Mouse (Mus musculus) CH12.LX (cell line): ENCODE measurements around the gene Wdr37.

ENCODE experiments used
- POLR2A ChIP-seq: IDR thresholded peaks from 2 replicates; pipeline ENCODE4 v1.6.1; 2011; ENCODE audit warnings: low read depth, mild to moderate bottlenecking, improper control_type of control experiment, low read length
- POLR2AphosphoS2 ChIP-seq: IDR thresholded peaks from 2 replicates; pipeline ENCODE4 v1.6.1; 2011; ENCODE audit warnings: low read depth, low read length, improper control_type of control experiment
- USF1 ChIP-seq: IDR thresholded peaks from 2 replicates; pipeline ENCODE4 v1.6.1; 2014; ENCODE audit warnings: low read depth, mild to moderate bottlenecking, inconsistent platforms, low read length, improper control_type of control experiment

DNA sequence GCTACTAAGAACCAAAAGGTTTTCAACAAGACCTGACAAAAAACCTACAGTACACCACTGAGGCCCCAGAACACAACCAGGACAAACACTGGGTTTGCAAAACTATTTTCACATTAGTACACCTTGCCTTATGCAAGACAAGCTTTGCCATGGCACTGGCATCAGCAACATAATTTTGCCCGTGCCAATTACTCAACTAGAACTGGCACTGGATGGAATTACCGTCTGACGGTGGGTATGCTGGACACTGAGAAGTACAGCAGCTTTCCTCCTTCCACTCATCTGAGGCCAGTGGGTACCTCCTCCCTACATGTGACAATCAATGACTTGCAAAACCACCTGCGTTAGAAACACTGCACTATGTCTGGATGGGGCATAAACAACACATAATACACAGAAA is 49.5 kb downstream of the Wdr37 start:
- TF ChIP-seq POLR2A (no peak), POLR2AphosphoS2 (no peak), USF1 (no peak)
